Mouse (Mus musculus) fibroblast of lung, adult 2 months (primary cell): Measurements from ENCODE around the gene Avpi1.
"Not testable (repeated sequence)": the region's sequence is repeated elsewhere in the genome, so short reads cannot be mapped to it uniquely, and the experiment has no call there.

ENCODE experiments used
- DNase-seq: peaks from one replicate; pipeline ENCODE4 v3.0.0-alpha.2; 2011; ENCODE audit warnings: low read depth

Gene Avpi1

DNA sequence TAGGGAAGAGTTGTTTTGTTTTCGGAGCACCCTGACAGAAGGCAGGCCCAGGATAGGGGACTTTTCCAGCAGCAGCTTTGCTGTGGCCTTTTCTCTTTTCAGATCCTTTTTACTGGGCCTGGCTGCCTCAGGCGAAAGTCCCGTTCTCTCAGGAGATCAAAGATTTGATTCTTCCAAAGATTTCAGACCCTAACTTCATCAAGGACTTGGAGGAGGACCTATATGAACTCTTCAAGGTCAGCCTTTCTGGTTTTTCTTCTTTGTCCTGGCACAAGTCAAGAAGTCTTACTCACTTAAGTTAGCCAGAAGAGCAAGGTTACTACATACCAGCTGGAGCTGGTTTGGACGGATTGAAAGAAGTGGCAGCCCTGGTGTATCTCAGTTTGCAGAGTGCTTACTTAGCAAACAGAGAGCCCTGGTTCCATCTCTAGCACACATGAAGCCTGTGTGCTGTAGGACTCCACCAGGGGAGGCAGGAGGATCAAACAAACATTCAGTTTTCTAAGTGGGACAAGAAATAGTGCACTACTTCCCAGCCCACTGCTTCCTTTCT is 13.0 kb downstream of the Avpi1 start:
- no peak for DNase-seq

- no peak for DNase-seq
Observed at GRCm38 (mm10) chr19:42104681-42105080, 24.2 kb downstream of the Avpi1 start.

DNA sequence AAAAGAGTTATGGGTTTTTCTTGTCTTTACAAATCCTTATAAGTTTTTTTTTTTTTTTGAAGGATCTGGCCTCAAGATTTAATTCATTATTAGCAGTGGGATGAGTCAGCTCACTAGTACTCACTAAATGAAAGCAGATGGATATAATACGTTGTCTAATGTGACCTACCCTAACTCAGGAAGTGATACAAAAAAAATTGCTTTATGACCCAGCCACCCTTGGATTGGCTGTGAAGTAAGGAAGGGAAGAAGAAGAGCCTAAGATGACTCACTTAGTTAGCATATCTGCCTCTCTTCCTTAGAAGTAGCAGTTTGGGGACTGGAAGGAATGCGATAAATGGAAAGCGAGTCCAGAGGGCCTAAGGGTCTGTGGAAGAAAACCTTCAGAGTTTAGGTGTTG is 29.5 kb downstream of the Avpi1 start:
- no peak for DNase-seq

DNA sequence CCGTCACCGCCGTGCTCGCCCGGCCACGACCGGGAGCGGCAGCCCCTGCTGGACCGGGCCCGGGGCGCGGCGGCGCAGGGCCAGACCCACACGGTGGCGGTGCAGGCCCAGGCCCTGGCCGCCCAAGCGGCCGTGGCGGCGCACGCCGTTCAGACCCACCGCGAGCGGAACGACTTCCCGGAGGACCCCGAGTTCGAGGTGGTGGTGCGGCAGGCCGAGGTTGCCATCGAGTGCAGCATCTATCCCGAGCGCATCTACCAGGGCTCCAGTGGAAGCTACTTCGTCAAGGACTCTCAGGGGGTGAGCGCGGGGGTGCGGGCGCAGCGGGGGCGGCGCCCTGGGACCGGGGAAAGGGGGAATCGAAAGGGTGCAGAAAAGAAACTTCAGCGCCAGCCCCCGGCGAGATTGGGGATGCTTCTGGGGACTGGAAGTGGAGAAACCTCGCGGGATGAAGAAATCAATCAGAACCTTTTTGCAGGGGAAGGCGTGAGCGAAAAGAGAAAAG is 38.2 kb downstream of the Avpi1 start:
- no peak for DNase-seq

- peak; percentile 100 for DNase-seq
Observed at GRCm38 (mm10) chr19:42089748-42090595, 38.9 kb downstream of the Avpi1 start, which contains the start of gene Pi4k2a. Gene Pi4k2a, plus strand, starts transcription at chr19:42090470.

DNA sequence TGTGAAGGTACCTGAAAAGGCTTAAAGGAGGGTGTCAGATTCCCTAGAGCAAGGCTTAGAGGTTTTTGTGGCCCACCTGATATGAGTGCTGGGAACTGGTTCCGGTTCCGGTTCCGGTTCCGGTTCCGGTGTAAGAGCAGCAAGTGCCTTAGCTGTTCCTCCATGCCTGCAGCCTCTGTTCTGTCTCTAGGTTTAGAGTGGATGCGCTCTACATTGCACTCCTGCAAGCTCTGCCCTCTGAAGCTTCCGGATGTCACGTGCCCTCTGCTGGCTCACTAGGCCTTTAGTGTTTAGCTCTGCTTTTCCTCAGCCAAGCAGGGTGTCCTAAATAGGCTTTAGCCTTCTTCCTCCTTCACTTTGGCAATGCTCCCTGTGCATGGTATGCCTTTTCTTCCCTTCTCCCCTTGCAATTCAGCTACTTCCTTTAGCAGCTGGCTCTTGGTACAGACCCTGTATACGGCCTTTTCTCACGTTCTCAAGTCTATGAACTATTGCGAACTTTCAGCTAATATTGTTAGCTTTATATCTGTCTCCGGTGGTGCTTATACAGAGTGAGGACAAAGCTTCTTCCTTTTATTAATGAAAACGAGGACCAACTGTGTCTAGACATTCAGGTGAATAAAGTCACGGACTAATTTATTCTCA is 39.6 kb downstream of the Avpi1 start:
- no peak for DNase-seq

DNA sequence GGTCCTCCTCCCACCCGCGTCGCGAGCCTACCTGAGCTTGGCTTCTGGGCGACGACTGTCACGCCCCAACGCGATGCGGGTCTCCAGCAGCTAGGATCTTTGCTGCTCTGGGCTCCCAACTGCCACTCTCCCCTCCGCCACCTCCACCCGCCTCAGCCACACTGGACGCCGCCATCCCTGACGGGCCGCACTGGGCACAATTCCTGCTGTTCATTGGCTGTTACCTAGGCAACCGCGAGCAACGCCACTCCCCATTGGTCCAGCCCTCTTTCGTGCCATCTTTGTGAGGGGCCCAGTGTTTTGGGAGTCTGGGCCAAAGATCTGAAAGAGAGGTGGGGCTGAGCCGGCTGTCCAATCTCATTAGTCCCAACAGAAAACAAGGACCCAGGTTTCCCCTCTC is 42.7 kb downstream of the Avpi1 start, which contains the start of gene Morn4:
Gene Morn4 (minus strand): TSS at position 192 of the 400 bp plus-strand sequence.
- DNase-seq, result peak; percentile 54

DNA sequence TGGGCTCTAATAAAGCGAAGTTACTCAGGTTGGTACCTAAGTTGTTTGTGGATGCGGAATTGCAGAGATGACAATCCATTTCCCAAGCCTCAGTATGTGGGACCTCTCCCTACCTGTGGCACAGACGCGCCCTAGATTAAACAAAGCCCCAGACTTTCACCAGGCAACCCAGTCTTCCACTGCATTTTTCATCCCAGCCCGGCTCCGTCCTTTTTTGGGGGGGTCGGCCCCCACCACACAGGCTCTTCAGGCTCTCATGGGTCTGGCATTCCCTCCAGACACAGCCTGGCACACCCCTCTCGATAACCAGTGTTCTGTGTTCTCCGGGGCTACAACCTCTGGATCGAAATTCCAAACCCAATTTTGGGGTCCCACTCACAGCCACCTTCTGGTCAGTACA is 43.2 kb downstream of the Avpi1 start:
- DNase-seq, result no peak

DNA sequence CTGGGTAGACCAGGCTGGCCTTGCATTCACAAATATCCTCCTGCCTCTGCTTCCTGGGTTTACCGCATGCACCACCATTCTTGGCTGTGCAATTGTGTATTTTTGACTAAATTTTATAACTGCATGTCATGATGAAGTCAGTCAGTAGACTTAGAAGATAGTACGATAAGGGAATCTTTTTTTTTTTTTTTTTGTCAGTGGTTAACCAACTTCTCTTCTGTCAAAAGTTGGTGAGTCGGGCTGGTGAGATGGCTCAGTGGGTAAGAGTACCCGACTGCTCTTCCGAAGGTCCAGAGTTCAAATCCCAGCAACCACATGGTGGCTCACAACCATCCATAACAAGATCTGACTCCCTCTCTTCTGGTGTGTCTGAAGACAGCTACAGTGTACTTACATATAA is 47.2 kb downstream of the Avpi1 start:
- DNase-seq, result not testable (repeated sequence)

DNA sequence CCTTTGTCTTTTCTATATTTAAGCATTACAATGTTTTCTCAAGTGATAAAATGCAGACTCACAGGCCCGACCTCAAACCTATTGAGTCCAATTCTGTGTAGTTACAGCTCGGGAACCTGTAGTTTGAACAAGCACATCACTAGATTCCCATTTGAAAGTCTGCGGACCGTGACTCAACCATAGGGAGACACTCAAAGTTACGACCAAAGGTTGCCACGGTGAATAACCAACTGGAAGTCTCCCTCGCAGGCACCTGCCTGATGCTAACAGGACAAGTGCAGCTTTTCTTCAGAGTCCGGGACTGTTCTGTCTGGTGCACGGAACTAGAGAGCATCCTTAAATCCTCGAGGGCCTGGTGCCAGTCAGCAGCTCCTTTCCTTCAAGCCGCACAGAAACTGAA is 48.4 kb downstream of the Avpi1 start:
- no peak for DNase-seq

DNA sequence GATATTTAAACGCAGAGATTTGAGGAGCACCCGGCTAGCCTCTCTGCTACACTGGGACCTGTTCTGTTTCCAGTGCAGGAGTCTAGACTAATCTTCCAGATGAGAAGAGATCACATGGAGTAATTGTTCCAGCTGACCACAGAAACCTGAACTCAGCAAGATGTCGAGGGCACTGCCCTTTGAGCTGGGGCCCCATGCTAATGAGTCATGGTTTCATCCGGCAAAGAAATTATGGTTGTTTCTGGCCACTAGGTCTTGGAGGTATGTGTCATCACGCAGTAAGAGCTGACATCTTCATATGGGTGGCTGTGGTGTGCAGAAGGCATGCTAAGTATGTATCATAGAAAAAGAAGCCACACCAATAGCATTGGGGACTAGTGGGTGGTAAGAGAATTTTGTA is 48.9 kb downstream of the Avpi1 start:
- peak; percentile 54 for DNase-seq

- no peak for DNase-seq
Observed at GRCm38 (mm10) chr19:42079006-42079405, 49.9 kb downstream of the Avpi1 start.

GRCm38 (mm10) chr19:42078566-42078965 is 50.3 kb downstream of the Avpi1 start:
- DNase-seq, result no peak

- no peak for DNase-seq
Observed at GRCm38 (mm10) chr19:42075992-42076391, 52.9 kb downstream of the Avpi1 start.

DNA sequence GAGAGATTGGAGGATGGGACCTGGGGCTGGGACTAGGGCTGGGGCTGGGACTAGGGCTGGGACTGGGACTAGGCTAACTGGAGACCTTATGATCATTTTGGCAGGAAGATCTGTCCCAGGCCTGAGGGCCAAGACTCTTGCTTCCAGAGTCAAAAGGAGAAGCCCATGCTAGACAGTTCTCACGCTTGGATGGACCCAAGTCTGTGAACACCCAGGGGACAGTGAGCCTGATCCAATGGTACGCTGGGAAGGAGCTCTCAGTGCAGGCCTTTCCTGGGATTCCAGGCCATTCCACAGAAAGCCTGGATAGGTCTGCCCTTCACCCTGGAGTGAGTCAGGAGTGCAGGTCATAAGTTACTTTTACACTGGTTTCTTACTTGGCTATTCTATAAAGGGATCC is 53.8 kb downstream of the Avpi1 start:
- DNase-seq, result no peak
